Mouse (Mus musculus) hematopoietic stem cell, adult 5-6 weeks (primary cell): ENCODE data around the gene Hhatl. TPM values are rescaled to one million over a fixed set of nuclear protein-coding genes. Genes with fewer than 3 reads are reported as not detected.

Experiments used
- total RNA-seq: library from RNA; stranded (forward); fragments of 172-1452, 232-1000 nt; gene quantifications from 2 replicates; pipeline ENCODE4 v1.2.3, GENCODE M21; 2017

Hhatl gene
- total RNA-seq, 1 experiment from 2014 or later = not detected

Other genes starting within 250 kb of the Hhatl start
- not detected in 2 replicates for gene Lyzl4, start 150.4 kb downstream of the Hhatl start, total RNA-seq
- 0.25 and 0.45 TPM in 2 replicates for gene Vipr1, start 149.8 kb downstream of the Hhatl start, total RNA-seq
- 4.3 and 4.4 TPM in 2 replicates for gene Sec22c, start 87.0 kb downstream of the Hhatl start, total RNA-seq
- gene Ss18l2, start 82.2 kb downstream of the Hhatl start, total RNA-seq = 27.1 and 30.0 TPM in 2 replicates
- 155 and 156 TPM in 2 replicates for gene Nktr, start 73.3 kb downstream of the Hhatl start, total RNA-seq
- 2.8 and 3.0 TPM in 2 replicates for gene Zfp651, start 33.2 kb downstream of the Hhatl start, total RNA-seq
- gene Klhl40, start 14.9 kb downstream of the Hhatl start, total RNA-seq = not detected in 2 replicates
- gene Ccdc13, start 47.0 kb upstream of the Hhatl start, total RNA-seq = 0.50 TPM in 1 of 2 replicates, not detected in the other
- gene Higd1a, start 65.9 kb upstream of the Hhatl start, total RNA-seq = 15.9 and 26.9 TPM in 2 replicates
- not detected in 2 replicates for gene Ackr2, start 105.8 kb upstream of the Hhatl start, total RNA-seq
- gene Cyp8b1, start 123.8 kb upstream of the Hhatl start, total RNA-seq = not detected in 2 replicates
- gene Fam198a, start 158.5 kb upstream of the Hhatl start, total RNA-seq = 0.38 TPM in 1 of 2 replicates, not detected in the other
- gene Pomgnt2, start 204.6 kb upstream of the Hhatl start, total RNA-seq = 10.9 and 17.5 TPM in 2 replicates